Mouse (Mus musculus): ENCODE data around the gene Acot9.

The Acot9 gene

DNA sequence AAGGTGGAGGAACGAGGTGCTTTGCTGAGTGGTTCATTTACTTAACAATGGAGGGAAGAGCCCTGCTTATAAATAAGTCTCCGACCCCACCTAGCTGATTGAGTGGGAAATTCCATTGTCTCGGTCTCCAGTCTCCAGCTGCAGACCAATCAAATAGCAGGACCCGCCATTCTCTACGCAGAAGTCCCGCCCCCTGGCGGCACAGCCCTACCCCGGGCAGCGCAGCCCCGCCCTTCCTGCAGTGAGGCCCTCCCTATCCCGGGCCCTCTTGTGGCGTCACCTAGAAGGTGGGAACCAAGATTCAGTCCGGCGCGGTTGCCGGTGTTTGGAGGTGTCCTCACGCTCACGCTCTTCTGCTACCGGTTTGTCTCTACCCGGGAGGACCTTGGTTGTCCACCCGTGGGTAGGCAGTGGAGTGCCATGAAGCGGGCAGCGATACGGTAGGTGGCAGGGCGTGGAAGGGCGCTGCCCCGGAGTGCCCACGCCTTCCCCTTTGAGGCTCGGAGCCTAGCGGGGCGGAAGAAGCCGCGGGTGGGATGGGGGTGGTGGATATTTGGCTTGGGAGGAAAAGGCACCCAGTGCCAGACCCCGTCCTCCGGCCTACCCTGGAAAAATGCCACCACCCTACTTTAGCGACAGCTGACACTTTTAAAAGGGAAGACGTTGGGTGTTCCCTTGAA lies at the start of gene Acot9:
TSS of gene Acot9 (plus strand) at position 209 of the 680 bp plus-strand sequence.
- peak; percentile 94 for DNase-seq

DNA sequence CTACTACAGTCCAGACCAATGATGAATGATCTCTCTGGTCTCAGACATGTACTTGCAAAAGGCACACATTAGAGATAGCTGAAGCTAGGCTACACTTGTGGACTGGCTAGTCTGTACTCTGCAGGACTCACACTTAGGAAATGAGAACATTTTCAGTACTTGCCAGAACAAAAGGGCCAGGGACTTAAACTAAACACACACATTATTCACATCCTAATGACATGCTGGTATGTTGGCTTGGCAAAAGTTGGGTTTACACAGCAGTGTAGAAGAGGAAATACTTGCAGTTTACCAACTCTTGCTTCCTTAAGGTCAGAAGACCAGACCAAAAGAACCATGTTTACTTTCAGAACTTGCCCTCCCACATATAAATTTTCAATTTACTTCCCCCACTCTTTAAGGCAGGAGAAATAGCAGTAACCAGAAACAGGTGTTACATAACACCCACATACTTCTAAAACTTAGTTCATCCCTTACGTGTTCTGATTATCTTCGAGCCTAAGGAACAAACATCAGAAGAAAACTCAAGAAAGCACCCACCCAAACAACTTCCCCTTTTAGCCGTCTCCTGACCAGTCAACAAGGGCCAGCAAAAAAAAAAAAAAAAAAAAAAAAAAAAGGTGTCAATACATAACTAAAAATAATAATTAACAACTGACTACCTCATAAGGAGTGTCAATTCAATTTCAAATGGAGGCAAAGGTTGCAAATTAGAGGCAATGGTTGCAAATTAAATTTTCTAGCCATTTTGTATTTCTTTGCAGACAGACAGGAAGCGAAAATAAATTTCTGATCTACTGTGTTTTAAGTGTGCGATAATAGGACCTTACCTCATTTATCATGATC lies 47.7 kb upstream of the Acot9 start:
- DNase-seq: no peak

DNA sequence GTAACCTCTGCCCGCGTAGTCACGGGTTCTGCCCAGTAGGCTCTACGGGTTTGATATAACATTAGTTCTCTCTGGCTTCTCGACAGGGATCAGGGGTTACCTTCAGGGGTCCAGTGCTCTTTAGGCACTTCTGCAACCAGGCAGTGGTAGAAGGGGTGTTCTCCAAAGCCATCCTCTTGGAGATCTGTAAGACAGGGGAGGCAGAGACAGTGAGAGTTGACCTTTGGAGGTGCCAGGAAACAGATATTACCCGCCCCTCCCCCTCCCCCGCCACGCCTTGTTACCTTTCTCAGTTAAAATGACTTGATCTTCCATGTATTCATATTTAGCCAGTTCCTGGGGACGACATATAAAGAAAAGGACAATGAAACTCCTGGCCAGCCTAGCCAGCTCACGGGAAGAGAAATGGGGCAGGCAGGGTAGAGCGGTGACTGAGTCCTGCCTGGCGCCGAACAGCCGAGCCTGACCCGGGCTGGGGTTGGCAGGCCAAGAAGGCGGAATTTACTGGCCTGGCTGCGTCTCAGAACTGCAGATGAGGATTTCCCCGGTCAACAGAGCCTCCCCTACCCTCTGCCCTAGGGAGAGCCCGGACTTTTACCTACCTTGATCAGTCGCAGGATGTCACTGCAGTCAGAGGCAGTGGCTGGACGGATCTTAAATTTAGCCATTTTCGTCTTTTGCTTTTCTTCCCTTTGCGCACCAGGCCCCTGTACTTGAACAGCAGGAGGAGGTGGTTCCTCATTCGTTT lies 46.6 kb upstream of the Acot9 start:
- peak; percentile 21 for DNase-seq

DNA sequence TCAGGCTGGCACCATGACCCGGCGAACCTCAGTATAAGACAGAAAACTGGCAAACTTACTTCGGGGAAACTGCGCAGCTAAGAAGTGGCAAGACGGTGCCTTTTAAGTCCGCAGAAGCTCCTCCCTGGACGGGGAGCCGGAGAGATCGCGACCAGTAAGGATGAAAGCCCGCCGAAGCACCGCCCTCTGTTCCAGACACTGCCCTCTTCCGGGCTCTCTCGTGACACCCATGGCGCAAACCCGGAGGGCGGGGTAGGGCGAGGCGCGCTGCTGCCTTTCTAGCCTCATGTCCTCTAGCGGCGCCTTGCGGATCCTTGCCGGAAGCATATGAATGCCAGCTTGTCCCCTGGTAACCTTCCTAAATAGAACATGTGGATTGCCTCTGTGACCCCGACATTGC lies 46.0 kb upstream of the Acot9 start, which contains the start of gene Sat1:
TSS of gene Sat1 (minus strand) at position 179 of the 400 bp plus-strand sequence.
- peak; percentile 92 for DNase-seq

DNA sequence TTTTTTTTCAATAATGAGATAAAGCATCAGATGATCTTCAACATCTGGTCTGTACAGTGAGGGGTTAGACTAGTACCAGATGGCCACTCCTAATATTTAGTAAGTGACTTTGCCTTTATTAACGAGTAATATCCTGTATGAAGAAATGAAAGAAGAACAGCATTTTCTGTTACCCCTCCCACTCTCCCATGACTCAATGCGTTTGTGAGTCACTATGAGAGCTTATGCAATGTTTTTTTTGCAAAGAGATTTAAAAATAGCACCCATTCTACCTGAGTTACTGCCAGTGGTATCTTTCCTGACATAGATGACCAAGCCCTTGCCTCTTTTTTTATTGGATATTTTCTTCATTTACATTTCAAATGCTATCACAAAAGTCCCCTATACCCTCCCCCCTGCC lies 44.0 kb upstream of the Acot9 start:
- DNase-seq: no peak

DNA sequence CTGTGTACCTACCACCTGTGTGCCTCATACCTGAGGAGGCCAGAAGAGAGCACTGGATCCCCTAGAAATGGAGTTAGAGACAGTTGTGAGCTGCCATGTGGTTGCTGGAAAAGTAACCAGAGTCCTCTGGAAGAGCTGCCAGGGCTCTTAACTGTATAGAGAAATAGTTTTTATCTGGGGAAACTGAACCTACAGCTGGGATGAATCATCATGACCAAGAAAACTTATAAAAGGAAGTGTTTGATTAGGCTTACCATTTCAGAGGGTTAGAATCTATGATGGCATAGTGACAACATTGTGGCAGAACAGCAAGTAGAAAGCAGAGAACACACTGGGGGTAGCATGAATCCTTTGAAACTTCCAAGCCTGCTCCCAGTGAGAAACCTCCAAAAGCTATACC lies 5.4 kb upstream of the Acot9 start:
- DNase-seq: no peak

DNA sequence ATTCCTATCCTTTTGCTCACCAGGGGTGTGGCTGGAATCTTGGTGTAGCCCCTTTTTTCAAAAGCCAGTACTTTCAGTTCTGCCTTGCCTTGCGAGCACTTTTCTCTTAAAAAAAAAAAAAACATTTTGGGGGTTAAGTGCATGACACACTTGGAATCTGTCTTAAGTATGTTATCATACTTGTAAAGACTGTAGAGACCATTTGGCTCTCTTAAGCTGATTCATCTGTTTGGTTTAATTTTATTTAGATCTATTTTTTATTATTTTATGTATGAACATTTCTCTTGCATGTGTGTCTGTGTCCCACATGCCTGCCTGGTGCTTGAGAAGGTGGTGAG lies 641 bp downstream of the Acot9 start:
- no peak for DNase-seq

DNA sequence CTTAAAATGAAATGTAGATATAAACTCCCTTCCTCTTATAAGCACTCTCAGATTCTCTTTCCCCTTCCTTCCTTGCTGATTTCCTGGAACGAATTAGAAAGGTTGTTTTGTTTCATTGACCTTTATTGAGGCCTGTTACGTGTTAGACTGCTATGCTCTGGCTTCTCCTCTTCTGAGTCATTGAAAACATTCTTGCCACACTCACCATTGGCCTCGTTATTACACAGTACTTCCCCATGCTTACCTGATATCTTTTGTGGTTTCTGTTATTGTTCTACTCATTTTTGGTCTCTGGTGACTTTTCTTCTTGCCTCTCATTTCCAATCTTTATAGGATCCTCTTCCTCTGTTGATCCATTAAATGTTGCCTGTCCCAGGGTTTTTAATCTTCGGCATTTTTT lies 16.2 kb downstream of the Acot9 start:
- no peak for DNase-seq

DNA sequence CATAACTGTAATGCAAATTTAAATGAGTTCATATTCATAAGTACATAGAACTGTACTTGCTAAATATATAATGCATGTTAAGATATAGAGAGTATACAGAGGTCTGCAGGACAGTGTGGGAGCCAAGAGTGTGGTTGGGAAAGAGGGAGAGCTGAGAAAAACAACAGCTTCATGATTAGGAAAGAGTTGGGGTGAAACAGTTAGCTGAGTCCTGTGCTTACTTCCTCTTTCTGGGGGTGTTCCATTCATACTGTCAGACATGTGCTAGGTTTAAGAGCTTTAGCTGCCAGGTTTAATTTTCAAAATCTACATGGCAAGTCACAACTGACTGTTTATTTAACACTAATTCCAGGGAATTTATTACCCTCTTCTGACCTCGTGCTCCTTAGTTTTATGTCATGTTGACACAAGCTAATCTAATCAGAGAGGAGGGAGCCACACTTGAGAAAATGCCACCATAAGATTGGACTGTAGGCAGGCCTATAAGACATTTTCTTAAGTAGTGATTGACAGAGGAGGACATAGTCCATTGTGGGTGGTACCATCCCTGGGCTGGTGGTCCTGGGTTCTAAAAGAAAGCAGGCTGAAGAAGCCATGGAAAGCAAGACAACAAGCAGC lies 18.3 kb downstream of the Acot9 start:
- no peak for DNase-seq

DNA sequence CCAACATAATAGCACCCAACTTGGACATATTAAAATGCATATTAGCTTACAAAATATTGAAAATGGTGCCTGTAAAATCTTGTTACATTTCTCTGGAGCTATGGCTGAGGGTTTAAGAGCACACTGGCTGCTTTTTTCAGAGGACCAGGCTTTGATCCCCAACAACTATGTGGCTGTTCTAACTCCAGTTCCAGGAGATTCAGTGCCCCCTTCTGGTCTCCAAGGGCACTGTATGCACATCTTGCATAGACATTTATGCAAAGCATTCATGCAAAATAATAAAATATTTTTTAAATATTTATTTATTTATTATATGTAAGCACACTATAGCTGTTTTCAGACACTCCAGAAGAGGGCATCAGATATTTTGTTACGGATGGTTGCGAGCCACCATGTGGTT lies 44.1 kb downstream of the Acot9 start:
- DNase-seq: peak; percentile 7

DNA sequence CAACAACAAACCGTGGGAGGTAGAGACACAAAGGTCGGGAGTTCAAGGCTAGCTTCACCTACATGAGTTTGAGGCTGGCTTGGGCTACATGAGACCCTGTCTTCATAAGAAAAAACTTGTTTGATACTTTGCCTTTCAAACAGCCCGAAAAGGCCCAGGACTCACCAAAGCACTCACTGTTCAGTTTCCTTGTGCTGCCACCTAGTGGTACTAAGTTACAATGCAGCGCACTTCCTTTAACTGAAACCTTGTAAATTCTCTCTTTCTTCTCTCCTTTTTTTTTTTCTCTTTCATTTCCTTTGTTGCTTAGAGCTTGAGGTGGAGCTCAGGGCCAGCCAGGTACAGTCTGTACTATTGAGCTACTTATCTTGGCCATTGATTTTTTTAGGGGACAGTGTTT lies 55.8 kb downstream of the Acot9 start:
- DNase-seq: peak; percentile 49

DNA sequence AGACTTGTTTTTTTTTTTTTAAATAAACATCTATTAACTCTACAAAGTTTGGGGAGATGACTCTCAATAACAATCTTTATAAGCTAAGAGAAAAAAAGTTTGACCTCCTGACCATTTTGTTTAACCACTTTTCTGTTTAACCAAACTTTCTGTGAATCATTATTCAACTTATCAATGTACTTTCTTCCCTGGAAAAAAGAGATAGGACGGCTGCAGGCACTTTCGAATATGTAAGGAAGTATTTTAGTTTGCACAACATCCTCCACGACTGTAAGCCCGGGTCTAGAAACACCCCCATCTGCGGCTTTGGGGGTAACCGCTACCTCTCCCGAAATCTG lies 75.3 kb downstream of the Acot9 start:
- no peak for DNase-seq

DNA sequence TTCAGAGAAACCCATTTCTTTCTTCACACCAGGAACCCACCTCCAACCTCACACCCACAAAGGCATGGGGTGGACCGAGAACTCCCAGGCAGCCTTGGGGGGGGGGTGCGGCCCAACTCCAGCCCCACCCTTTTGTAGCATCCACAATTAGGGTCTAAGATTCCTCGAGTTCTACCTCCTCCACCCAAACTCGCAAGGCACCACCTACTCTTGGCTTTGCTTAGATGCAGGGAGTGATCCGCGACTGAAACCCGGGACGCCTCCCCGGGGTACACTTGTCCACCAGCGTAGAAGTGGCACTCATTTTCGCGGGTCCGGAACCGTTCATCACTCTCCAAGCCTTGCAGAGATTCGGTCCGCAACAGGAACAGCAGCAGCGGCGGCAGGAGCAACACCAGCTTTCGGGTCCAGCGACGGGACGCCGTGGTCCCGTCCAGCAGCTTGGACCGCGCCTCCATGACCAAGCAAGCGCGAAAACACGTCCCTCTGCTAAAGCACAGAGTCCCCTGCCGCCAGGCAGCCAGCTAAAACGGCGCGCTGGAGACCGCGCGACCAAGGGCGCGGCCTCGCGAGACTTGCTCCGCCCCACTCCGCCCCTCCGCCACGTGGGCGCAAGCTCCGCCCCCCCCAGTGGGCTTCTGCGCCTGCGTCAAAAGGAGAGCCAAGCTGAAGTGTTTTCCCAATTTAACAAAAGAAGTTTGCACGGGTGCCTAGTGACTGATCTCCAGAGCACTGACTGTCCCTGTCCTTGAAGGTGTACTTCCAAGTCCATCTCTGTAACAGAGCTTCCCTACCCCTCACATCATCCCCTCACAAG lies 75.9 kb downstream of the Acot9 start:
- DNase-seq: peak; percentile 86

DNA sequence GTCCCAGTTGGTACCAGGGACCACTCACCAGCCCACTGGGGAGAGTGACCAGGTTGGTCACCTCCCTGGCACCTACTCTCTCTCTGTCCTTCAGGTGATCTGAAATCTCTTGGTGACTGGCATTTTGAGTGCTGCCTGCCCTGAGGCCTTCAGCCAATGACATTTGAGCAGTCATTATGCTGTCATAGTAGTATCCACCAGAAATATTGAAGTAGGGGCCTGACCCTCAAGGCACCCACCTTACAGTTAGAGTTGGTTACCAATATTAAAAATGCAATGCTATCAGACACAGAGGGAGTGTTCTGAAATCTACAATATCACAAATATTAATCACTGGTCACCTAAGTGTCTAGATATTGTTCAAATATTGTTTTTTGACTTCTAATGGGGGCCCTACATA lies 78.4 kb downstream of the Acot9 start, which contains the start of gene Prdx4:
TSS of gene Prdx4 (minus strand) at position 101 of the 400 bp plus-strand sequence.
- no peak for DNase-seq

DNA sequence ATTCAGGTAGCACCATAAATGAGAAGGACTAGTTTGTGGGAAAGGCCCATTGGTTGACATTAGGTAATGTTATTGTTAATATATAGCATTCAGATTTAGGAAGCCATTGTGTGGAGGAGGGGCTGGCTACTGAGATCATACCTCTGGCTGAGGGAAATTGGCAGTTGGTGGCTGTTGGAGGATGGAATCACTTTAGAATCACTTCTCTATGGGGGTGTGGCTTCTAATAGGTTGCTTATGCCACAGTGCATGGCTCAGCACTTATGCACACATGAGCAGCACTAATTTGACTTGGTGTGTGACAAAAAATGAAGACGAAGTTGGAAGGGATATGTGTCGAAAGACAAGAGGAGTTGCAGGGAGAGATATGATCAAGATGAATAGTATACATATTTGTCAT lies 84.0 kb downstream of the Acot9 start:
- DNase-seq: no peak
